Mouse (Mus musculus): ENCODE measurements around the gene Olfr1353. TPM values are rescaled to one million over a fixed set of nuclear protein-coding genes. Genes with fewer than 3 reads are reported as not detected.
"Not testable (repeated sequence)": the region's sequence is repeated elsewhere in the genome, so short reads cannot be mapped to it uniquely, and the experiment has no call there.

Olfr1353 gene
- total RNA-seq (2021): not detected

- not testable (repeated sequence) for DNase-seq
Measured at GRCm38 (mm10) chr10:78963009-78963408, at the start of gene Olfr1353. Olfr1353 (plus strand) TSS chr10:78963309.

- DNase-seq: not testable (repeated sequence)
Measured at GRCm38 (mm10) chr10:78950336-78950735, 12.8 kb upstream of the Olfr1353 start, which contains the start of gene Olfr8. Olfr8 (plus strand) TSS chr10:78950636.

- no peak for DNase-seq
Measured at GRCm38 (mm10) chr10:78980750-78981149, 17.6 kb downstream of the Olfr1353 start, which contains the start of gene Olfr1352. Olfr1352 (plus strand) TSS chr10:78981050.

GRCm38 (mm10) chr10:79012172-79012571, 49.1 kb downstream of the Olfr1353 start, which contains the start of gene Olfr1351:
Olfr1351 (plus strand) TSS chr10:79012472.
- DNase-seq: no peak

Other genes with a start within 250 kb of the Olfr1353 start
- gene Casp14, start 245.0 kb upstream of the Olfr1353 start, total RNA-seq (2021): not detected
- gene Ccdc105, start 210.2 kb upstream of the Olfr1353 start, total RNA-seq (2021): not detected
- gene Slc1a6, start 182.8 kb upstream of the Olfr1353 start, total RNA-seq (2021): under 1 TPM; 0.43 to 0.63 TPM
- gene Olfr1356, start 111.1 kb upstream of the Olfr1353 start, total RNA-seq (2021): not detected
- not detected for gene Olfr1355, start 87.8 kb upstream of the Olfr1353 start, total RNA-seq (2021)
- gene Olfr1354, start 50.1 kb upstream of the Olfr1353 start, total RNA-seq (2021): not detected
- gene Olfr8, start 12.7 kb upstream of the Olfr1353 start, total RNA-seq (2021): not detected
- not detected for gene Olfr1352, start 17.7 kb downstream of the Olfr1353 start, total RNA-seq (2021)
- not detected for gene Olfr1351, start 49.2 kb downstream of the Olfr1353 start, total RNA-seq (2021)
- not detected for gene Olfr57, start 65.4 kb downstream of the Olfr1353 start, total RNA-seq (2021)
- gene 2610008E11Rik, start 134.3 kb downstream of the Olfr1353 start, total RNA-seq (2021): 10 to 100 TPM; 14.6 to 17.1 TPM
- not detected for gene Vmn2r80, start 185.5 kb downstream of the Olfr1353 start, total RNA-seq (2021)